Mouse (Mus musculus): ENCODE results near the gene Pxk.
"Not testable (repeated sequence)": the region's sequence is repeated elsewhere in the genome, so short reads cannot be mapped to it uniquely, and the experiment has no call there.

Pxk gene

DNA sequence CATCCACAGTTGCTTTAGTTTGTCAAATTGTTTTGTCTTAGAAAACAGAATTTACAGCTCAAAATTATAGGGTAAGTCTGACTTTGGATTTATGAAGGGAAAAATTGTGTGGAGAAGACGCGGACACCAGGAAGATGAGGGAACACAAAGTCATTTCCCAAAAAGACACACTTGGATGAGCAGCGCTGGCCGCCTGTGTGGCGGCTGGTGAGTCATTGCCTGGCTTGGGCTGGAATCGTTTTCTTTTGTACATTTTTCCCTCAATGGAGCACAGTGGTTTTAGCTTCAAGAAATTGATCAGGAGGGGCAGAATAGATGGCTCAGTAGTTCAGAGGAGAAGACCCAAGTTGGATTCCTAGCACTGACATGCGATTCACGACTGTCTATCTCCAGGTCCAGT is 3.9 kb downstream of the Pxk start:
- in situ Hi-C loops (cut with MboI, MseI), result no loop called here

DNA sequence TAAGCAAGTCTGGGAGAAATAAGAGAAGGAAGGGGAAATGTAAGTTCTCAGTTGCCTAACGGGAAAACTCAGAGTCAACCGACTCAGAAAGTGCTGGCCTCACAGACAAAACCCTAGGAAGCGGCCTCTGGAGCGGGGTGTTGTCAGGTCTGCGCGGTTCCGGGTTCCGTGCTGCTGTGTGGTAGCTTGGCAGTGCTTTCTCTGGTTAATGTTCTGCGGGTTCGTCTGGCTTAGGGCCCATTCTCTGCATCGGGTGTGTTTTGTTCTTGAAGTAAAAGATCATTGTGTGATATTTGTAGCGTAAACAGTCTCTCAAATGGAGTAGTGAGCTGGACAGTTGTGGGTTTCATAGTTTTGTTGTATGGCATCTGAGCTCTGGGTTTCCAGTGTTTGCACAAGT is 4.7 kb downstream of the Pxk start:
- in situ Hi-C loops (cut with MboI, MseI), result no loop called here

DNA sequence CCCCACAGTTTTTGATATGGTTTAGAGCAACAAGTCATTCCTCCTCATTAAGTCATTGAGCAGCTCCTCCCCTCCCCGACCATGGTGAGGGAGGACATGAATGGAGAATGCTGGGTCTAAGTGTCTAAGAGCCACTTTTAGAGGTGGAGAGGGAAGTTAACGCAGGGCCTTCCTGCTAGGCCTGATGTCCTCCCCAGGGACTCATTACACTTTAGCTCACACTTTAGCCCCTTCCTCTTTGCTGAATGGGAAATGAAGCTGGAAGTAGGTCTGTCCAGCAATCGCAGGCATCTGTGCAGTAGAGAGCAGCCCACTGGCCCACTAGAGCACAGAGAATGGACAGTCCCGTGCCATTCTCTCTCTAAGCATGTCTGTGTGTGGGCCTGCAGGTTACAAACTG is 10.0 kb downstream of the Pxk start:
- in situ Hi-C loops (cut with MboI, MseI), result no loop called here

DNA sequence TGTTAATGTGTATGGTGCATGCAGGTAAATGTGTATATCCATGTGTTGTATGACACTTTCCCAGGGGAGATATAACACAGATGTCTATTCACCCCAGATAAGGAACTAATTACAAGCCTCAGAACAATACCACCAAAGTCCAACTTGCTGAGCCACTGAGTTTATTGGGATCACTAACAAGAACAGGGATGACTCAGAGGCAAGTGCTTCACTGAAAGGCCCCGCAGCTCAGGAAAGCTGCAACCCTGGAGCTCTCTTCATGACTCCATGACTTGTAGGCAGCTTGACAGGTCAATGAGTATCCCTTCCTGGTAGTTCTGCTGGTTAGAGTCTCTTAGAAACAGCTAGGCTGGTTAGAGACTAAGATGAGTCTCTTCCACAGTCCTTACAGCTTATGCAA is 11.0 kb downstream of the Pxk start:
- in situ Hi-C loops (cut with MboI, MseI), result no loop called here

DNA sequence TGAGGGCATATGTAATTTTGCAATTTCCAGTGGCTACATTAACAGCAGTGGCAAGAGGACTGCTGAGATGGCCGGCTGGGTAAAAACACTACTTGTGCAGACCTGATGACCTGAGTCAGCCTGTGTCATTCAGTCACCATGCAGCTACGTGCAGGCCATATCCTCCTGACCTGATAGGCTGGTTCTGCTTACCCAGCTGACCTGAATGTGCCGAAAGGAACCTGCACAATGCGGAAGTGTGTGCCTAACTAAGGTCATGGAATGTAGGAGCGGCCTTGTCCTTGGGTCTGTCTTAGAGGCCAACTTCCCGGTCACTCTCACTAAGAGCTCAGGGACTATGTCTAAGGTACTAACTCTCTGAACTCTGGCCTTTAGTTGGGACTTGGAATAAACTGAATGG is 13.5 kb downstream of the Pxk start:
- in situ Hi-C loops (cut with MboI, MseI), result no loop called here

DNA sequence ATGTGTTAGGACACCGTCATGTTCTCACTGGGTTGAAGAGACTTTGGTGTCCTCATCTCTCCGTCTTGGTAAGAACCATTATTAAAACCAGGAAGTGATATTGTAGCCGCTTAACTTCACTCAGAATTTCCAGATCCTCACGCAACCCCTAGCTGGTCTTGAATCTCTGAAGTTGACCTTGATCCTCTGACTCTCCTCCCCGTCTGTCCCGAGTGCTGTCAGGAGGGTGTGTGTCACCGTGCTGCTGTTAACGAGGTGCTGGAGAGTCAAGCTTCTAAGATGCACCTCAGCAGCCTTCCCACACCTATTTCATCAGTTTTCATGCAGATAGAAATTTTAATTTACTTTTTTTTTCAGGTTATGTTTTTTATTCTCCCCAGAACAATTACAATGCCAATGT is 14.0 kb downstream of the Pxk start:
- in situ Hi-C loops (cut with MboI, MseI), result no loop called here

DNA sequence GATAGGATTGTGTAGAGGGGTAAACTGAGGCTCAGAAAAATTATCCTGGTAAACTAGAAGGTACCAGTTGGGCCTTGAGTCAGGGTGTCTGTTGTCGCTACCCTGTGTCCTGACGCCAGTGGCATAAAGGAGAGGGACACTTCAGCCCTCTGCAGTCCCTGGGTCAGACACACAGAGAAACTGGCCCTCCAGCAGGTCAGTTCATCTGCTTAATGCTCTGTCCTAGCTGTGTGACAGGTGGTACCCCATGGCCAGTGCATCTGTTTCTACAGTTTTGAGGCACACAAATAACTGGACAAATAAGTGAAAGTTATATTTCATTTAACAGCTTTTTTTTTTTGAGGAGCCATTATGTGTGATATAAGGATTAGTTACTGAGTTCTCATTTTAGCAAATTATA is 15.6 kb downstream of the Pxk start:
- in situ Hi-C loops (cut with MboI, MseI), result no loop called here

DNA sequence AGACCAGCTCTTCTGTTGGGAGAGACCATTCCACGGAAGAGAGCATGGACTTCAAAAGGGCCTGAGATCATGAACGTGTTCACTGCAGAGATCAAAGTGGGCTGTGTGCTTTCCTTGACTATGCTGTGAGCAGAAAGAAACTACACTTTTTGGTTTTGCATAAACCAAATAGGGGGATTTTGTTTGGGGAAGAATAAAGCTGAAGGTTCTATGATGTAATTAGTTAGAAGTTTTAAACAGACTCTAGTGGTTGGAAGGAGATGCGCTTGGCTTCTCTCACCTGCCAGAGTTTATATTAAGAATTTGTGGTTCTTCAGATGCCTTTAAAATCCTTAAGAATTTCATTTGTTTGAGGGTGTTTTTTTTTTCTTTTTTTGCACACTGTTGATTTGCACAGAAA is 16.3 kb downstream of the Pxk start:
- in situ Hi-C loops (cut with MboI, MseI), result no loop called here

DNA sequence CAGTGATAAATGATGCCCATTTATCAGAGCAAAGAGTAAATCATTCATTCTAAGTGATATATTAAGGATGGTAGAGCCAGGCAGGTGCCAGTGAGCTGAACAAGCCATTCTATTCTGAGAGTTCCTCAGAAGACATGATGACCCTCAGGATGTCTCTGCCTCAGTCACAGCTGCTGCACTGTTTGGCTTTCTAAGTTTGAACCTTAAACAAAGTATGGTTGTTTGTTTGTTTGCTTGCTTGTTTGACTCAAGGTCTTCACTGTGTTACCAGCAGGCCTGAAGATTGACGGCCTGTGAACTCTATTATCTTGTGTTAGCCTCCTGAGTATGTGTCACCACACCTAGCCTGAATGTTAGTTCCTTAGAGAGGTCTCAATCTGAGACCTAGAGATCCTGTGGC is 16.7 kb downstream of the Pxk start:
- in situ Hi-C loops (cut with MboI, MseI), result no loop called here

DNA sequence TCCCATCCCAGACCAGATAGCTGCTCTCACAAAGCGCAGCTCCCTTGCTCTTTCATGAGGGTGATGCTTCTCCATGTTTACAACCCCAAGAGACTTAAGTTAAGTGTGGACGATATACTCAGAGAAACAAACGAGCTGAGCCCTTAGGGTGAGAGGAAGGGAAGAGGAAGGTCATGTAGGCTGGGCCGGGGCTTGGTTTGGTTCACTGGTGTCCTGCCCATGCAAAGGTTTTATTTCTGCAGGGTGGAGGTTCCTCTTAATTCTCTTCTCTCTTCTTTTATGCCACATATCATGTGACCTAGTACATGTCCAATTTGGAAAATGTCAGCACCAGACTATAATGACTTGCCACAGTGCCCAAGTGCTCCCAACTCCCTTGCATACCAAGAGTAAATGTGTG is 17.8 kb downstream of the Pxk start:
- in situ Hi-C loops (cut with MboI, MseI), result no loop called here

DNA sequence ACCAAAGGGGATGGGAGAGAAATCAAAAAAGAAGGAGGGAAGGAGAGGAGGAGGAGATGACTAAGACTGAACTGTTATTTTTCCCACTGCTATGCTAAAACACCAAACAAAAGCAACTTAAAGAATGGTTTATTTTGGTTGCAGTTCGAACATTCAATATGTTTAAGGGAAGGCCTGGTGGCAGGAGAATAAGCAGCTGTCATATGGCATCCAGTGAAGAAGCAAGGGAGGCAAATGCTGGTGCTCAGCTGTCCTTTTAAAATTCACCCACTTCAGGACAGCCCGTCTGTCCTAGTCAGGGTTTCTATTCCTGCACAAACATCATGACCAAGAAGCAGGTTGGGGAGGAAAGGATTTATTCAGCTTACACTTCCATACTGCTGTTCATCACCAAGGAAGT is 19.4 kb downstream of the Pxk start:
- in situ Hi-C loops (cut with MboI, MseI), result no loop called here

DNA sequence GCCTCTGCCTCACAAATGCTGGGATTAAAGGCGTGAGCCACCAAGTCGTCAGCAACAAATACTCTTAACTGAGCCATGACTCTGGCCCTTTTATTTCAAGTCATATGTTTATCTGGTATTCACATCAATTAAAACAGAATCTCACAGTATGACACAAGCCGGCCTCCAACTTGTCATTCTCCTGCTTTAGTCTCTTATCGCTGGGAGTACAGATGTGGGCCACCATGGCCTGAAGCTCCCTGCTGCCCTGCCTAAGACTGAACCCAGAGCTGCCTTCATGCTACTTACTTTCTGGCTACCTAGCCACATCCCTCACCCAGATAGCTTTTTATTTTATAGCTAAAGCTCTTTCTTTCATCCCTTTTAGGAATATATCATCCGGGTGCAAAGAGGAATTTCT is 21.4 kb downstream of the Pxk start:
- in situ Hi-C loops (cut with MboI, MseI), result no loop called here

DNA sequence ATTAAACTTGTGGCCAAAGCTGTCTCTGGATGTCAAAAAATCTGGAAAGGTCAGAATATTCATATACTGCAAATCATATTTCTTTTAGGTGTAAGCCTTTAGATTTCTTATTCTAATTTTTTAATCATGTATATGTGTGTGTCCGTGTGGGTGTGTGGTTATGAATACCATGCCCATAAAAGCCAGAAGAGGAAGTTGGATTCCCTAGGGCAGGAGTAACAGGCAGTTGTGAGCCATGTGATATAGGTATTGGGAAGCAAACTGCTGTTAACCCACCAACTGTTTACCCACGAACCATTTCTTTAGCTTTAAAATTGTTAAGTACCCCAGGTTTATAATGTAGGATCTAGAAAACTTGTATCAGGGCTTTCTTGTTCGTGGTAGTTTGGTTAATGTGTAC is 21.9 kb downstream of the Pxk start:
- in situ Hi-C loops (cut with MboI, MseI), result no loop called here

DNA sequence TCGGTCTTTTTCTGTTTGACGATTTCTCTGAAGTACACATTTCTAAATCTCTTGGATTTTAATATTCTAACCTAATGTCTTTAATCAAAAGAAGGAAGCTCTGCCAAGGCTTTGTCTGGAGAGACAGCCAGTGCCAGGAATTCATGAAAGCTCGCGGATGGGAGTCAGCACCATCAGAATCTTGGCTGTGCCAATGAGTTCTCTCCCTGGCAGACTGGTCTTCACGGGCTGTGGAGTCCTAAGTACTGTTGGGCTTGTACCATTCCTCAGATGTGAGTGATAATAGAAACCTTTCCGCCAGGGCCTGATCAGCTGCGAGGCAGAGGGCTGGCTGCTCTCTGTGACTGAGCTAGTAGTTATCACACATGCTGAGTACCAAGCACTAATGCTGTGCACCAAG is 25.1 kb downstream of the Pxk start:
- in situ Hi-C loops (cut with MboI, MseI), result no loop called here

DNA sequence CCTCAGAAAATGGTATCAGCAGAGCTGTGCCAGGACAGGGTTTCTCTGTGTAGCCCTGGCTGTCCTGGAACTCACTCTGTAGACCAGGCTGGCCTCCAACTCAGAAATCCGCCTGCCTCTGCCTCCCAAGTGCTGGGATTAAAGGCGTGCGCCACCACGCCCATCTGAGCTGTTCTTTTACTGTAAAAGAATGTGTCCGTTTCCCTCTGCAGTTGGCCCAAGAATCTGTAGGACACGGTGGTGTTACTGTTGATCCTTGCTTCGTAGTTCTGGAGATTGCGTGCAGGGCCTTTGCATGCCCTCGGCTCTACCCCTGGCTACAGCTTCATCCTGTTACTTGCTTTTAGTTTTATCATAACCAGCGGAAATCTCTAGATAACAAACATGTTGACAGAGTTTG is 25.6 kb downstream of the Pxk start:
- in situ Hi-C loops (cut with MboI, MseI), result not testable (repeated sequence)

DNA sequence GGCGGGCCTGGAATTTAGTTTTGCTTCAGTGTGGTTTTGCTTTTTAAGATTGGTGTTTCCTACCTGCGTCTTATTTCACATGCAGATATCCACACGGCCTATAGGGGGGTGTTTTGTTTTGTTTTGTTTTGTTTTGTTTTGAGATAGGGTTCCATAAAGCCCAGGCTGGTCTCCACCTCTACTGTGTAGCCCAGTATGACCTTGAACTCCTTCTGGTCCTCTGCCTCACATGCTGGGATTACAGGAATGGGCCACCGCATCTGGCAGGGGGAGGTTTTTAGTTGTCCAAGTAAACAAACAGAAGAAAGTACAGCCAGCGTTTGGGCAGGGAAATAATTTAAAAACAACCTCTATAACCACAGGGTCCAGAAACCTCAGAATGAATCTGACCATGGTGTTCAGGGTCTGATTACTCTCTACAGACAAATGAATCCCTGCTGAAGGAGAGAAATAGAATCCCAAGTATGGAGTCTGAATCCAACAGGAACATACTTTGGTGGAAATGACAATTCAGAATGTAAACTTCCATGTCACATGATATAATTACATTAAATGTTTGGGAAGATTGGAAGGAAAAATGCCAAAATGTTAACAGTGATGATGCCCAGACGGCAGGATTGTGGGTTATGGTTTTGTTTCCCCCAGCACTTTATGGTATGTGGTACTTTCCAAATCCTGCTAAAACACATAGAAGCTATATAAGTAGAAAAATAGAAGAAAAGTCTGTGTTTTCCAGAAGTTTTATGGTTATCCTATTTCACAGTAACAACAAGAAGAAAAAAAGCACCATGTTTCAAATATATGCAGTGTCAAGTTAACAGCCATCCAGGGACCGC is 26.3 kb downstream of the Pxk start:
- in situ Hi-C loops (cut with MboI, MseI), result no loop called here

DNA sequence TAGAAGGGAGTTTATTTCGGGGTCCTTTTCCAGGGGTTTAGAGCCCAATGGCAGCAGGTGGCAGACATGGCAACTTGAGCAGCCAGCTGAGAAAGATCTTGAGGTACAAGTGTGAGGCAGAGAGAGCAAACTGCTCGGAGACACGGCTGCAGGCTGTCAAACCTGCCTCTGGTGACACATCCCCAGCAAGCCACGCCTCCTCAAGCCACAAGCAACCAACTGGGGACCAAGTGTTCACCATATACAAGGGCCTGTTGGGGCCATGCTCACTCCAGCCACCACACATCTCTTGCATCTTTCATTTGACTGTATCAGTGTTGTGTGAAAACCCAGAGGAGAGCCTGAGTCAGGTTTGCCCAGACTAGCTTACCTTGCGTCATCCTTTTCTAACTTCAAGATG is 30.0 kb downstream of the Pxk start:
- in situ Hi-C loops (cut with MboI, MseI), result no loop called here

DNA sequence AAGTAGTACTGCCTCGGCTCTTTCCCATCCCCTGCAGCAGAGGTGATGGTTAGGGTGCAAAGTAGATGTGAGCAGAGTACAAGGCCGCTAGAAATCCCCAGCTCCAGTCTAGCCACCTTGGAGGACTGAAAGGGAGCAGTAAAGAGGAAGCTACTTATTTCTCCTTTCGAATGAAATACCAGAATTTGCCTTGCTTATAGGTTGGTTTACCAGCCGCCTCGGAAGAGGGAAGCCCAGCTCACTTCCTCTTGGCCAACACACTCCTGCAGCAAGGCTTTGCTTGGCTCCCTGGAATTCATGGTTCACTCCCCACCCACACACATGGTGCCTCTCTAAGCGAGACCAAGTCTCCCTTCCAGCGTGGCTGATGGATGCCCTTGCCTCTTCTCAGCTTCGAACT is 34.8 kb downstream of the Pxk start:
- in situ Hi-C loops (cut with MboI, MseI), result no loop called here

DNA sequence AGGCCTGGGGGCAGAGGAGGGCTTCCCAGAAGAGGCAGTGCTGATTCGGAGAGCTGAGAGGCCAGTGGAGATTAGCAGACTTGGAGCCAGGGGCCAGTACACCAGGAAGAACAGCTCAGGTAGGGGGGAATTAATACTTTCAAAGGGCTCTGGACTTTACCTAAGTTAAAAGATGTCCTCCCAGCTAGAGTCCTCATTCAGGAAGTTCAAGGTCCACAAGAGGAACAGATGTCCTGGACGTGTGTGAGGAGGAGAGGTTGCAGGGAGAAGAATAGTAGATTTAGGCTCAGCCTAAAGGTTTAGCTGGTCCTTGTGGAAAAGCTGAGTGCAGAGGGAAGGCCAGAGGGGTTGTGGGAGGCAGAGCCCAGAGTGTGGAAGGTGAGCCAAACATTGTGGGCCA is 36.2 kb downstream of the Pxk start:
- in situ Hi-C loops (cut with MboI, MseI), result no loop called here

DNA sequence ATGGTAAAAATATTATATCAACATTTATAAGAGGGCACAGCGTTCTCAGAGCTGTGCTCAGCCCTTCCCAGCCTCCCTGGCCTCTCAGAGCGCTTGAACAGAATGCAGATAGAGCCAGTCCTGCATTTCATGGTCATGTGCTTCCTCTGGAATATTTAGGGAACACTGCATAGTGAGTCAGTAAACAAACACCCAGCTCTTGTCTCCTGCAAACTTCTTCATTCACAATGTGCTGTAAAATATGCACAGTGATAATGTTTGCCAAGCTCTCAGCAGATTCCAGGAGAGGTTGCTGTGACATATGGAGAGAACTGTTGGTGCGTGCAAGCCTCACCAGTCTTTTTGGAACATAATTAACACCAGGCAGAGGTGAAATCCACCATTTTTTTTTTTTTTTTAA is 37.1 kb downstream of the Pxk start:
- in situ Hi-C loops (cut with MboI, MseI), result no loop called here

DNA sequence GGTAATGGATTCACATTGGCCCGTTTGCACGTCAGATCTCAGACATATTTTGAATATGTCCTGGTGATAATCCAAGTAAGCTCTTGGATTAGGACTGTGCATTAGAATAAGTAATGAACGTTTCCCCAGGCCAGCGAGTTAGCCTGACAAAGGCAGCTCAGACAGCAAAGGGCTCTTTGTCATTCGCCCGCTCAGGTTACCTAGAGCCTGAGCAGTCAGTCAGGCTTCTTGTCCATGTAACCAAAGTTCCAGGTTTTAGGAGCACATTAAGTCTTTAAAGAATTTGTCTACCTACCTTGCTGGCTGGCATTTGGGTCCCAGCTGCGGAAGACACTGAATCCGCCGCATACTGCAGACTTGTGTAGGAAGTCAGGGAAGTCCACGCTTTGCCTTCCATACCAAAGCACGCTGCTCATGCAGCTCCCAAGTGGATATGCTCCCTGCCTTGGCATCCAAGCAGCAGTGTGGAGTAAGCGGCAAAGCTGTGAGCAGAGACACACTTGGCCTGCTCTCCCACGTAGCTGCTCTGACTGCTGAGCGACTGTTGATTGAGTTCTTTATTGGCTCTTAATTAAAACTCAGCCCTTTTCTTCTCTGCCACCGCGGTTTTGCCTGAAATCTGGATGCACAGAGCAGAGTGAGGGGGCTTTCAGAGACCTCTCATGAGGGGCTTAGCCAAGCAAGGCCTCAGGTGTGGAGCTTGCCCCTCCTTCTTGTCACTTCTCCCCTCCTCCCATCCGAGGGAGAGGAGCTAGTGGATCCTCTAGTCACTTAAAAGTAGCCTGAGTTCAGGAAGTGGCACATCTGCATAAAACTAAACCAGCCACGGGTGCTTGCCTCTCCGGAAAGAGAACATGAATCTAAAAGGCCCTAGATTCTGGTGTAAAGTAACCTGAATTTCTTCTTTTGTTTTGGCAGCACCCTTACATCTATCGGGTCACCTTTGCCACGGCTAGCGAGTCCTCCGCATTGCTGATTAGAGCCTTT is 42.0 kb downstream of the Pxk start:
- in situ Hi-C loops (cut with MboI, MseI), result no loop called here

DNA sequence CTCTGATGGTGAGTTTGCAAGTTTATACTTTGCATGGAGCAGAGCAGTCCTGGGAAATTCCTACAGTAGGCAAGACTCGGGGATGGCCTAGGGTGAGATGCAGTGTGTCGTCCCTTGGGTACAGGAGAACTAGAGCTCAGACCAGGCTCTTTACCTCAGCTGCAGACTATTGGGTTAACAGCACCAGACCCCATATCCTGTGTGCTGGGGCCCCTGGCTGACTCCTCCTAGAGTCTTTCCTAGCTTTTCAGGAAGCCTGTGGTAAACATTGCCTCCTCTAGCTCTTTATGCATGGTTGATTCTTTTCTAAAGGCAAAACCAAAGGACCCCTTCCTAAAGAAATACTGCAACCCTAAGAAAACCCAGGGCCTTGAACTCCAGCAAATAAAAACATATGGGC is 43.1 kb downstream of the Pxk start:
- in situ Hi-C loops (cut with MboI, MseI), result no loop called here

Data from T-helper 2 cell (primary cell).